ENCODE assay signal across 9 mouse cellular contexts in genomic region chr1:181352043-181352366, GRCm38 (mm10). TPM values are rescaled to one million over a fixed set of nuclear protein-coding genes. Genes with fewer than 3 reads are reported as not detected.
DNase-seq lines count a peak whose midpoint lies in the region; ATAC-seq and TF ChIP-seq lines count a peak whose summit lies in the region.
"Had no signal": no experiment of that assay in that cellular context is flagged by ENCODE, and none has a peak within 500 bp of the region (broad histone marks: within the 10 kb centered on the region; RNA-seq: fewer than 3 reads in every experiment).

No protein-coding gene starts in this region.

- no peaks in the 10 kb centered on the region for H3K36me3 ChIP-seq in kidney, postnatal 0 days (ENCODE audit: insufficient read depth, low read length)
- no peaks in the 10 kb centered on the region for H3K36me3 ChIP-seq in embryonic facial prominence, embryonic 12.5 days
- no peaks in the 10 kb centered on the region for H3K36me3 ChIP-seq in hindbrain, embryonic 15.5 days
- no peaks in the 10 kb centered on the region for H3K36me3 ChIP-seq in midbrain, embryonic 15.5 days (replicated peaks)

- TF ChIP-seq CTCF in kidney, postnatal 0 days (IDR thresholded peaks at IDR 0.05; ENCODE audit: low read depth): no peak

- H3K27me3 ChIP-seq in kidney, postnatal 0 days (ENCODE audit: insufficient read depth, low read length): peaks cover 18% of the 10 kb centered on the region
- H3K27me3 ChIP-seq in embryonic facial prominence, embryonic 12.5 days: peaks cover 60% of the 10 kb centered on the region
- peaks cover 27% of the 10 kb centered on the region for H3K27me3 ChIP-seq in hindbrain, embryonic 15.5 days
- H3K27me3 ChIP-seq in midbrain, embryonic 15.5 days (replicated peaks): peaks cover 38% of the 10 kb centered on the region

- H3K9me3 ChIP-seq in kidney, postnatal 0 days (replicated peaks; ENCODE audit: low read length): no peaks in the 10 kb centered on the region
- no peaks in the 10 kb centered on the region for H3K9me3 ChIP-seq in embryonic facial prominence, embryonic 12.5 days
- H3K9me3 ChIP-seq in hindbrain, embryonic 15.5 days: no peaks in the 10 kb centered on the region
- no peaks in the 10 kb centered on the region for H3K9me3 ChIP-seq in midbrain, embryonic 15.5 days

- H3K4me2 ChIP-seq in kidney, postnatal 0 days (ENCODE audit: low read length): peak overlapping the region; percentile 90
- H3K4me2 ChIP-seq in embryonic facial prominence, embryonic 12.5 days (replicated peaks): peak overlapping the region; percentile 99
- H3K4me2 ChIP-seq in hindbrain, embryonic 15.5 days: peak overlapping the region; percentile 99
- peak overlapping the region; percentile 100 for H3K4me2 ChIP-seq in midbrain, embryonic 15.5 days

- DNase-seq in kidney, postnatal 0 days (ENCODE audit: low spot score): no peak
- DNase-seq in kidney, adult 9 months: no peak
- DNase-seq in urinary bladder, postnatal 25 days (ENCODE audit: low spot score): no peak
- no peak for DNase-seq in embryo, embryonic 10 days (ENCODE audit: low spot score)
- DNase-seq in frontal cortex, postnatal 25 days (ENCODE audit: low spot score in 2 of 2): no peak

- peak overlapping the region; percentile 59; the same call in 1 of the 2 replicates for H3K9ac ChIP-seq in kidney, postnatal 0 days (ENCODE audit: low read depth, low read length)
- peak overlapping the region; percentile 55; the same call in 1 of the 2 replicates for H3K9ac ChIP-seq in embryonic facial prominence, embryonic 12.5 days
- peak overlapping the region; percentile 51 for H3K9ac ChIP-seq in hindbrain, embryonic 15.5 days
- peak overlapping the region; percentile 52 for H3K9ac ChIP-seq in midbrain, embryonic 15.5 days

- no peak overlapping the region for H3K27ac ChIP-seq in kidney, postnatal 0 days
- no peak overlapping the region for H3K27ac ChIP-seq in embryonic facial prominence, embryonic 12.5 days
- H3K27ac ChIP-seq in hindbrain, embryonic 15.5 days (replicated peaks): no peak overlapping the region
- H3K27ac ChIP-seq in midbrain, embryonic 15.5 days: no peak overlapping the region

- 5% methylated on average over 3 of the region's 3 CpGs for WGBS in kidney, postnatal 0 days
- WGBS in embryonic facial prominence, embryonic 12.5 days: 0% methylated on average over 3 of the region's 3 CpGs
- 15% methylated on average over 3 of the region's 3 CpGs for WGBS in hindbrain, embryonic 15.5 days
- WGBS in midbrain, embryonic 15.5 days: 11% methylated on average over 3 of the region's 3 CpGs

- H3K4me1 ChIP-seq in kidney, postnatal 0 days (replicated peaks; ENCODE audit: insufficient read depth, low read length): peaks cover 19% of the 10 kb centered on the region; the same call in 1 of the 2 replicates
- peaks cover 21% of the 10 kb centered on the region for H3K4me1 ChIP-seq in embryonic facial prominence, embryonic 12.5 days
- H3K4me1 ChIP-seq in hindbrain, embryonic 15.5 days (replicated peaks): peaks cover 22% of the 10 kb centered on the region
- peaks cover 16% of the 10 kb centered on the region for H3K4me1 ChIP-seq in midbrain, embryonic 15.5 days

- ATAC-seq in kidney, postnatal 0 days (replicated peaks; ENCODE audit: low FRiP score, low read depth): no peak
- ATAC-seq in embryonic facial prominence, embryonic 12.5 days (ENCODE audit: insufficient number of reproducible peaks, insufficient read depth, low FRiP score, low TSS enrichment): no peak
- no peak for ATAC-seq in hindbrain, embryonic 15.5 days (ENCODE audit: low FRiP score, low read depth)
- ATAC-seq in midbrain, embryonic 15.5 days (replicated peaks): no peak; the same call in none of the 2 replicates

- peak overlapping the region; percentile 46 for H3K4me3 ChIP-seq in kidney, postnatal 0 days (replicated peaks; ENCODE audit: low read depth, low read length)
- peak overlapping the region; percentile 56 for H3K4me3 ChIP-seq in embryonic facial prominence, embryonic 12.5 days
- peak overlapping the region; percentile 61 for H3K4me3 ChIP-seq in hindbrain, embryonic 15.5 days
- H3K4me3 ChIP-seq in midbrain, embryonic 15.5 days: peak overlapping the region; percentile 62
- H3K4me3 ChIP-seq: erythroblast, embryonic 14.5 days had no signal

RNA-seq across cellular contexts. Expression of gene Cnih3, which starts 0.4 kb away (rescaled TPM):
- polyA plus RNA-seq in kidney, postnatal 0 days (2015; fragmentation: Nextera tagmentation; extraction: Ambion mirVana): 0.13 TPM in 1 of 2 replicates, not detected in the other
- 0.54 and 0.70 TPM in 2 replicates for polyA plus RNA-seq in embryonic facial prominence, embryonic 12.5 days (2016; fragmentation: Nextera tagmentation; extraction: Ambion mirVana)
- polyA plus RNA-seq in hindbrain, embryonic 15.5 days (2015; fragmentation: Nextera tagmentation; extraction: Ambion mirVana): 13.3 and 14.1 TPM in 2 replicates
- 10.8 and 13.7 TPM in 2 replicates for polyA plus RNA-seq in midbrain, embryonic 15.5 days (2015; fragmentation: Nextera tagmentation; extraction: Ambion mirVana)
- polyA plus RNA-seq: erythroblast, embryonic 14.5 days had no signal
